10 mouse cellular contexts compared by ENCODE assay signal in genomic region chr10:5846939-5847338, GRCm38 (mm10). TPM values are rescaled to one million over a fixed set of nuclear protein-coding genes. Genes with fewer than 3 reads are reported as not detected.
DNase-seq lines count a peak whose midpoint lies in the region; TF ChIP-seq lines count a peak whose summit lies in the region.
"Had no signal": no experiment of that assay in that cellular context is flagged by ENCODE, and none has a peak within 500 bp of the region (broad histone marks: within the 10 kb centered on the region; RNA-seq: fewer than 3 reads in every experiment).

No protein-coding gene starts in this region.

- no peaks in the 10 kb centered on the region for H3K79me2 ChIP-seq in heart, adult 2 months (replicated peaks; ENCODE audit: control insufficient read depth, insufficient read depth, low read length)

- TF ChIP-seq EP300 in heart, adult 2 months (IDR thresholded peaks at IDR 0.05; ENCODE audit: insufficient read depth, low read depth, low read length), result no peak

- H3K27me3 ChIP-seq in heart, adult 2 months (ENCODE audit: control insufficient read depth, insufficient read depth, low read length), result no peaks in the 10 kb centered on the region

- peak; percentile 79 for TF ChIP-seq CTCF in heart, adult 2 months (IDR thresholded peaks at IDR 0.05)
- no peak for TF ChIP-seq CTCF in brain, embryonic 14.5 days (IDR thresholded peaks at IDR 0.05; ENCODE audit: borderline replicate concordance, extremely low read depth, insufficient read depth, insufficient read length)

- DNase-seq in heart, adult 2 months, result no peak
- no peak for DNase-seq in heart, postnatal 4 days
- peak; percentile 14 for DNase-seq in lung, postnatal 25 days (ENCODE audit: low spot score)
- DNase-seq in lung, postnatal 4 days, result no peak
- DNase-seq in brain, embryonic 14.5 days (ENCODE audit: low read depth), result peak; percentile 70
- DNase-seq in retina, postnatal 7 days (ENCODE audit: low read depth, low spot score), result peak; percentile 14
- DNase-seq in urinary bladder, postnatal 36 days (ENCODE audit: low spot score in 2 of 2), result no peak
- no peak for DNase-seq in gastrocnemius, postnatal 14 days
- DNase-seq: layer of hippocampus, postnatal 36 days had no signal

- no peak overlapping the region for H3K27ac ChIP-seq in heart, adult 2 months
- H3K27ac ChIP-seq: macrophage had no signal

- no peaks in the 10 kb centered on the region for H3K4me1 ChIP-seq in heart, adult 2 months (ENCODE audit: control insufficient read depth, insufficient read depth, low read length)

- no peak overlapping the region for H3K4me3 ChIP-seq in heart, adult 2 months

- intact Hi-C loops in heart, adult 2 months (cut with DNase I), result loop anchor here (5.0 to 10.0 kb wide), 2 partner anchors 848 to 1230 kb away; no protein-coding TSS in a partner anchor
- intact Hi-C loops in gastrocnemius, postnatal 14 days (cut with DNase I; ENCODE audit: low total_unique reads), result no loop called here

- no peak overlapping the region for H3K9ac ChIP-seq in heart, adult 2 months (ENCODE audit: low read depth, low read length)

- 28% methylated on average over 2 of the region's 2 CpGs for WGBS in heart, adult 2 months

- TF ChIP-seq POLR2A in heart, adult 2 months (IDR thresholded peaks at IDR 0.05; ENCODE audit: insufficient read depth, low read depth, low read length), result no peak
- TF ChIP-seq POLR2A in brain, embryonic 14.5 days (IDR thresholded peaks at IDR 0.05; ENCODE audit: borderline replicate concordance, extremely low read depth, insufficient read depth, insufficient read length, poor library complexity, severe bottlenecking), result no peak

- no peaks in the 10 kb centered on the region for H3K36me3 ChIP-seq in heart, adult 2 months (ENCODE audit: control insufficient read depth, insufficient read depth, low read length)

RNA-seq across cellular contexts. Expression of gene Mtrf1l, which starts 23.2 kb away (rescaled TPM):
- total RNA-seq in heart, adult 2 months (2021), result 1 to 10 TPM; 8.4 to 9.6 TPM
- polyA plus RNA-seq in heart, adult 2 months (2012; rRNA removed), result 1.6 and 3.5 TPM in 2 replicates
- 10 to 100 TPM in 1 of 2 experiments, 1 to 10 TPM in 1; 7.9 to 10.9 TPM for total RNA-seq in heart, postnatal 4 days (2021)
- polyA plus RNA-seq in brain, embryonic 14.5 days (2012; rRNA removed), result 3.0 and 5.6 TPM in 2 replicates
- 1 to 10 TPM; 5.2 to 5.6 TPM for total RNA-seq in gastrocnemius, postnatal 14 days (2021)

RNA-seq across cellular contexts. Expression of gene Fbxo5, which starts 41.5 kb away (rescaled TPM):
- total RNA-seq in heart, adult 2 months (2021), result under 1 TPM; 0.36 to 0.65 TPM
- 0.43 and 0.85 TPM in 2 replicates for polyA plus RNA-seq in heart, adult 2 months (2012; rRNA removed)
- total RNA-seq in heart, postnatal 4 days (2021), result 10 to 100 TPM; 15.3 to 16.1 TPM
- 14.9 and 19.4 TPM in 2 replicates for polyA plus RNA-seq in brain, embryonic 14.5 days (2012; rRNA removed)
- total RNA-seq in gastrocnemius, postnatal 14 days (2021), result 1 to 10 TPM; 2.1 to 2.7 TPM

Comparison
In these comparisons a context has a peak if more than half of its experiments do, and no peak if none do; other contexts are left out.
1. DNase-seq: peak in lung, postnatal 25 days (single experiment), brain, embryonic 14.5 days (single experiment) and retina, postnatal 7 days (single experiment); none in heart, adult 2 months (0 of 2), heart, postnatal 4 days (single experiment), lung, postnatal 4 days (0 of 2), urinary bladder, postnatal 36 days (0 of 2) and gastrocnemius, postnatal 14 days (single experiment).
2. RNA of gene Fbxo5, which starts 41.5 kb away (total RNA-seq): 15.3 to 16.1 TPM in heart, postnatal 4 days; 2.1 to 2.7 TPM in gastrocnemius, postnatal 14 days and 0.36 to 0.65 TPM in heart, adult 2 months; every median in the first group is over 4 times any median in the second.